Mouse (Mus musculus): ENCODE results near the gene Rapgef5.

The Rapgef5 gene

DNA sequence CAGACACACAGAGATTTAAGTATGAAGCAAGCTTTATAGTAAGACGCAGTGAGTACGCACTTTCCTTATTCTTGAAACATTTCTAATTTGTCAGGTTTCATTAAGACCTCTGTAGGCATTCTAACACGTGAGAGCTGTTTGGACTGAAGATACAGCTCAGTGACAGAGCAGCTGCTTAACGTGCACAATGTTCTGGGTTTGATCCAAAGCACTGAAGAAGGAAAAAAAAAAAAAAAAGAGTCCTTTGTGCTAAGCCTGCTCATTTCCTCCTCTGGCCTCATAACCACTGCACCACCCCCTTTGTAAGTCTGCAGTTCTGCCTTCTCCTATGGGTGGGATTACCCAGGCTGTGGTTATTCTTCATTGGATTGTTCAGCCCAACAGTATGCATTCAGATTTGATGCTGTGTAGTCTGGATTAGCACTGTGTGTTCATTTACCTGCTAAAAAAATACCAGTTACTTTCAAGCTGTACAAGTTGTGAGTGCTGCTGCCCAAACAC is 103.3 kb downstream of the Rapgef5 start:
- DNase-seq = no peak

DNA sequence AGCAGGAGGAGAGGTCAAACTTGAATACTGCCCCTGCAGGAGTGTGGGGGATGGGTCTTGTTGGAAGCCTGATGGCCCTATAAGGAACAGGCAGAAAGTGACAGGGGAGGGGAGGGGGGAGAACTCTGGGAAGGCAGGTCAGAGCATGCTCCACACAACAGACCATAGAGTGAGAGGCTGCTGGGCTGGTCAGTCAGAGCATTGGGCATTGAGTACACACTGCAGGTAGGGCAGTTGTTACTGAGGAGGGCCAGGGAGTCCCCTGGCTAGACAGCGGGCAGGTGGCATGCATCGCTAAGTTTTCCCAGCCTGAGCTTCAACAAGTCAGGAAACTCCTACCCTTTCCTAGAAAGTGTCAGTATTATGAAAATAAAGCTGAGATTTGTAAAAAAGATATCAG is 106.7 kb downstream of the Rapgef5 start:
- DNase-seq = no peak

DNA sequence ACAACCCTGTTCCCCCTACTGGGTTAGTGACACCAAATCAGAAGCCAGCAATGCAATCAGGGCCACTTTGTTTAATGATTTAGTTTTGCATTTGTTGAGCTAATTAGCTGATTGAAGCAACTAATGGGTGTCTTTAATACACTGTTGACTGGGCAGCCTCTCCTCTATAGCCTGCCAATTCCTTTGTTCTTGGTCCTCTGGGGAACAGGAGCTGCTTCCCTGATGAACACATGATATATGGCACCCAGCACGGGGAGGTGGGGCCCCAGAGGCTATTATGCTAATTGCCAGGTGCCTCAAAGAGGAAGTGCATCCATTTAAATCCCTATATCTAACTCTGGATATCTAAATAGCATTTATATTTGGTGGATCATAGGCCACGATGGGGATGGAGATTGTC is 111.0 kb downstream of the Rapgef5 start:
- peak; percentile 20 for DNase-seq

DNA sequence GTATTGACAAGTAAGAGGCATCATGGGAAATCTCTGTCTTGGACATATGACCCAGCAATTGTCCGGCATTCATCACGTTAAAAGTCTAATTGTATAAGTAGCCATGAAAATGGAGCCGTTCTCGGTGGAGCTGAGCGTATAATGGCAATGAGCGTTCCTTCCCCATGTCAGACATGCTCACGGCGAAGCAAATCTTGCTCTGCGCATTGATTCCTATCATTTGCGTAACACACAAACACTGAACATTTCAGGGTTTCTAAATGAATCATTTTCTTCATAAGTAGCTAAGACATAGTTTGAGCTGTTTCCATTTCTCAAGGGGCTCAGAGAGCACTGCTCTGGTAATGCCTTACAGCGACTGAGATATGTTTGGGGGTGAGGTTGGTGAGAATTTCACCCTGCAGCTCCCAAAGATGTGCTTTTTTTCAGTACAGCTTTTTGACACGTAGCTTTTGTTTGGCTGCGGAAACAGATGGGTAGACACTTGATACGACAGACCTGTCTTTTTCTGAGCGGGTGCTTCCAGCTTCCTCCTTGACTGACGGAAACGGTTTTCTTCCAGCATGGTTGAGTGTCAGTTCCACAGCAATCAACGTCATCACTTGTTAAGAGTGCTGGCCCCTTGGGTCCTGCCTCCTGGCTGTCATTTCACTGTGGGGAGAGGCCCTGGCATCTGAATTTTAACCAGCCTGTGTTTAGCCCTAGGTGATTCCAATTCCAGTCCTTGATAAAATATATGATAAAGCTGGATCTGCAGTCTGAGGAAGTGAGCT is 112.2 kb downstream of the Rapgef5 start:
- no peak for DNase-seq

DNA sequence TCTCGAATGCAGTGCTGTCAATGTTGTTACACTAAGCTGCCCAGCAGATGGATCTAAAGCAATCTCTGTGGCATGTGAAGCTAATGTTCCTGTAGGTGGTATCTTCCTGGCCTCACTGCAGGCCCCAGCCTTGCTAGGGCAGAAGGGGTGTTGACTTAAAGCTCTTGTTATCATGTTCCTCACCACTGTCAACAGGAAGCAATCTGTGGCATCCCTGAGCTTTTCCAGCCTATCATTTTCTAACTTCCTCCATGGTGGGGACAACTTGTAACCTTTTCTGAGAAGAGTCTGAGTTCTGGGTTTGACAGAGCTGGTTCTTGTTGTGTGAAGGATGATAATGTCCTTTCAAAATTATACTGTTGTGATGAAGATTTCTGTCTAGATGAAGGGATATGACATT is 115.9 kb downstream of the Rapgef5 start:
- DNase-seq = no peak

DNA sequence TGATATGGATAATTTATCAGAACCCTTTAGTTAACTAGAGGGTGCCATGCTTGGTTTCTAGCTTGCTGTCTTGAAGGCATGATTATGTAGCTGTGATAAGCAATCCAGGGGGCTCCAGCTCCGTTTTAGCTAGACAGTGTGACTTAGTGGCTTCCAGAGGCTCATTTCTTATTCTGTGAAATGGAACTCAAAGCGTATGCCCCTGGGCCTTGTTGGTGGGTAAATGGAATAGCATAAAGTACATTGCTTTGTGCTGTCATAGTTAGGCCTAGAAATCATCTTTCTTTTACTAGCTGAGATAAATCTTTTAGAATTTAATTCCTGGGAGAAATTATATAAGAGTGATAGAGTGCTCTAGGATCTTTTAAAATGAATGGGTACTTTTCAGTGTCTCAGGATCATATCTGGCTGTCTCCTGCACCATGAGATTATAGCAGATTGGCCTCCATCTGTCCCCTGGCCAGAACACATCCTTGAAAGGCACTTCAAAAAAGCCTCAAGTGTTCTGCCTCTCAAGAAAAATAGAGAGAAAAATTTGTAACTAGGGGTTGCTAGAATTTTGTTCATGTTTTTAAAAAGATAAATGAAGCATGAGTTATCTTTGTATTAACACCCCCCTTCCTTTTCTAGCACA is 120.0 kb downstream of the Rapgef5 start:
- no peak for DNase-seq

DNA sequence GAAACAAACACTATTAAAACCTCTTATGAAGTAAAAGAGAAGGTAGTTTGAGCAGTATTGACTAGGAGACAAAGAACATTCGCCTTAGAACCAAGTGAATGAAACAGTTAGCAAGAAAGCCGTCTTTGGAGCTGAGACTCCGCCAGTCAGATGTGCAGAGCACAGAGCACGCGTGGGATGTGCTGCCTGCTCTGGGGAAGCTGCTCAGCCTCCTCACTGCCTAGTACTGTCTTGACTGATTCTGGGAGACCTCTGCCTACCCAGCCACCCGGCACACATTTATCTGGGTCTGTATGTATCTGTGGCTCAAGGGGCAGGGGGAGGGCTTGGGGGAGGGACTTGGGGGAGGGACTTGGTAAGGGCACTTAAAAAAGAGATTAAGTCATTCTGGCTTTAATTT is 120.7 kb downstream of the Rapgef5 start:
- DNase-seq = no peak

DNA sequence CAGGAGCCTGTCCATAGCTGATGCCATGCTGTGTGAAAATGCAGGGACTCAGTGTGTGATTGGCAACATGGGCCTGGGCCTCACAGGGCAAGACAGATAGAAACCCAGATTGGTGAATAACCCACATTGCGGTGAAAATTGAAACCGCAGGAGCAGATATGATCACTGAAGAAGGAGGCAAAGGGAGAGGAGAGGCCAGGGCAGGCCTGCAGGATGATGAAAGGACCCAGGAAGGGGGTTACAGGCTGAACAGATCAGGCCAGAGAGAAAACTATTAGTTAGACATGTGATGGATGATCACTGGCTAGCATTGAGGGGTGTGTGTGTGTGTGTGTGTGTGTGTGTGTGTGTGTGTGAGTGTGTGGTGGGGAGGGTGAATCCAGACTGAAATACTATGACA is 122.6 kb downstream of the Rapgef5 start:
- no peak for DNase-seq

DNA sequence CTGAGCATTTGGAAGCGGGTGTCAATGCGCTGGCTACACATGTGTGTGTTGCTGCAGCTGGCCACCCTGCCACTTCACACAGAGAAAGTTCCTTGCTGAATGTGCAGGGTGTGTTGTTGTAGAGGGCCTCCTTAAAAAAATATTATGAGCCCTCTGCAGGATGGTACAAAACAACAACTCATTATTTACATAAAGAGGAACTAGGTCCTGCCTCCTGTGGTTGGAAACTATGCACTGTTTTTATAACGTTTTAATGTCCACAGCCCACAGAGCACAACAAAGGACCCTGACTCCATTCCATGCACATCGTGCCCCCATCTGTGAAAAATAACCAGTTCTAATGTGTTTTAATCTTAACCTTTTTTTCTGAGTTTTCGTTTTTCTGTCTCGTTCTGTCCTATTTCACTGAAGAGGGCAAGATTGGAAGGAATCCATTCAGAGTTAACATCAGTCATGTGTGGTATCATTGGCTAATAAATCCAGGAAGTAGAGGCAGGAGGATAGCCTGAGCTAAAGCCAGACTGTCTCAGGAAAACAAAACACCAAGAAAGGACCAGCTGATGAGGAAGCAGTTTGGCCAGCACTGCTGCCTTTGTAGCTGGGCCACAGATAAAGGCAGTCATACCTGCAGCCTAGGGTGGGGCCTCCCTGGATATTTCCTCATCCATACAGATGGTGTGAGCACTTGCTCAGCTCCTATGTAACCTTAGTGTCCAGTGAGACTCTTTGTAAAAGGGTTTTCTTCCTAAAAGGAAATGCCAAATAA is 123.3 kb downstream of the Rapgef5 start:
- DNase-seq = no peak

DNA sequence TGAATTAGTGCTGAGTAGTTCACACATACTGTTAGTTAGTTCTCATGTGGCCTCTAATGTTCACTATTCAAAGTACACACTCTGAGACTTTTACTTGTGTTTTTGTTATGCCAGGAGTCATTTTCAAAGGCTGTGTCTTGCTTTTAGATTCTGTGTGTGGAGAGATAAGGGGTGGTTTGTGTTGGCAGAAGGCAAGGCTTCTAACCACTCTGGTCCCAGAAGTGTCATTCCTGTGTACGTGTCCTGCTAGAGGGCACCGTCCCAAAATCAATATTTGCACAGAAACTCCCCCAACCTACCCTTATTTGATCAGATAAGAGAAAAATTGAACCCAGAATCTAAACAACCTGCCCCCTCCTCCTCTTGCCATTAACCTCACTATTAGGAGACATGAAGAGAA is 126.2 kb downstream of the Rapgef5 start:
- no peak for DNase-seq

DNA sequence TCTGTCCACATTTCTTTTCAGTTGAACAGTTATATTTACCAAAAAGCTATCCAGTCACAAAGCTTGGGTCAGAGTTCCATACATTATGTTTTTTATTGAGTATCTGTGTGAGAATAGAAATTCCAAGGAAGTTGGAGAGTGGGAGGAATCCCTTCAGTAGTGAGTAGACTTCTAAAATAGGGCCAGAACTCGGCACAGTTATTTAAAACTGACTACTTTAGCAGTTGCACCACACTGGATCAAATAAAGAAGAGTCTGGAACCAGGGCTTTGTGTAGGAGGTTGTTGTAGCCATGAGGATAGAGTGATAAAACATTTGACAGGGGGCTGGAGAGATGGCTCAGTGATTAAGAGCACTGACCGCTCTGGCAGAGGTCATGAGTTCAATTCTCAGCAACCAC is 129.5 kb downstream of the Rapgef5 start:
- no peak for DNase-seq

DNA sequence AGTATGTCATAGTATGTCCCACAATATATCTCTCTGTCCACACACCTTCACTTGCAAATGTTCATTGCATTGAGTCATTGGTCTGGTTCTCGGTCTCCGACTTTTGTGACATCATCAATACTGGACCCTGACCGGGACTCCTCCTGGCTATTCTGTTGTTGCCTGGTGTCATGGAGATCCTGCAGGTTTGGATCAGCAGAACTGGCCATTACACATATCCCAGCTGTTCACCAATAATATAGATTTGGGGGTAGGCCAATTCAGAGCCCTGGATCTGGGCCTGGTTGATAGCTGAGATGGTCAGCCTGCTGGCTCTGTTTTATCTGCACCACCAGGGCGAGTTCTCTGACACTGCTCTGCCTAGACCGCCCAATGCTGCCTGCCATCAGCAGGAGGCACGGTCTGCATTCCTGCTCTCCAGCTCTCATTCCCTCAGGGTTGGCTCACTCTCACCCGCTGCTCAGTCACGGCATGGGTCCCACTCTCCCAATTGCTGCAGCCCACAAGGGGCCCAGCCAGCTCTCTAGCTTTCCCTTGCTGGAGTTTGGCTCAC is 137.7 kb downstream of the Rapgef5 start:
- DNase-seq = no peak

DNA sequence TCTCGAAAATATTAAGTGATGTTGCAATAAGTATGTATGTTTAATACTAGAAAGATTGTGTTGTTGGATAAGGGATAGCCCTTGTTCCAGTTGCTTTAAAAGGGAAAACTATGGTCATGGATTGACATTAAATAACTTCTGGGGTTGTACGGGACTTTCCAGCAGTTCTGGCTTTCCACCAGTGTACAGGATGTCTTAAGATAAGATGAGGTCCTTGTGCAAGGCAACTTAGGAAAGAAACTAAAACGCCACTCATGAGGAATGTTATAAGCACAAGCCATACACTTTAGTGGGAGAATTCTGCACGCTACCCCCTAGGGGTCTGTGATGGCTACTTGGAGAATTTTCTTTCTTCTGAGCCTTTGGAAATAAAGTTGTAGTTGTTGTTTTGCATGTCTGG is 140.7 kb downstream of the Rapgef5 start:
- DNase-seq = no peak

DNA sequence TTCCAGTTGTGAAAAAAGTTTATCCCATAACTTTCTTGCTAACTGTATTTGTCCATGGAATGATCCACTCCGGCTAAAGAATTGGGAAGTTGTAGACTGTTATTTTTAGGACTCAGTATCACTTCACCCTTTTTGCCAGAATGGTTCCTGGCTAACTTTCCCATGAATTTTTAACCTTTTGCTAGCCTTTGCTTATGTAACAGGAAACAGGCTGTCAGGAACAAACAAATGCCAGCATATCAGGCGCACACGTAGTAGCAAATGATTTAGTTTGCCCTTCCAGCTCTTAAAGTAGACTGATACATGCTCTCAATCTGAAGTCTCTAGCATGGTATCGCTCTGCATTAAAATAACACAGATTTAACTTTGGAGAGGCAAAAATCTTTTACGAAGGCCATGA is 141.5 kb downstream of the Rapgef5 start:
- no peak for DNase-seq

DNA sequence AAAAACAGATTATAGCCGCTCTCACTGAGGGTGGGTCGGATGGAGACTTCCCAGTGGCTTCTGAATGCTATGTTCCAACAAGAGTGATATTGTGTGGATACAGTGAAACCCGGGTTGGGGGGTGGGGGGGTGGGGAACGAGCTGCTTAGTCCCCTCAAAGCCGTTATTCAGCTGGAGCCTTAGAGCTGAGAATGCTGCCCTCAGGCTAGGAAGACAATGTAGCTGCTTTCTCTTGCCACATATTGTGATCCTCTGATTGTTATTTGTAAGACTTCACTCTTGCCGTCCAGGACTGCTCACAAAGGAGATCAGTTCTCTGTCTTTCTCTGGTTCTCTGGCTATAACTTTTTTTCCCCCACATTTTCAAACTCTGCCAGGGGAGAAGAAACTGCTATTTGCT is 142.5 kb downstream of the Rapgef5 start:
- DNase-seq = no peak

DNA sequence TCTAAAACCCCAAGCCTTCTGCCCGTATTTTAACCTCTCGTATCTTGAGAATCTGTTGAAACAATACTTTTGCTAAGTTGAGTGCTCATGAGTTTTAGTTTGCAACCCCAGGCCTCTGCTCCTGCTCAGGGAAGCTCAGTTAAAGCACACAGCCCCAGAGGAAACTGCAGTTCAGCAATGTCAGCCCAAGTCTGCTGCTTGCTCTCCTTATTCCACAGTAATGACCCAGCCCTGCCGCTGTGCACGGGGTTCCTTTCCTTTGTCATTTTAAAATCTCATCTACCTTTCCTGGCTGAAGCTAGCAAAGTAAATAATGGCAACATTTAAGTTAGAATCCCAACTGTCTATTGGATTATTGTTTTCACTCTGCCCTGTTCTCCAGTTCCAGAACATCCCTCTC is 144.1 kb downstream of the Rapgef5 start:
- peak; percentile 33 for DNase-seq

DNA sequence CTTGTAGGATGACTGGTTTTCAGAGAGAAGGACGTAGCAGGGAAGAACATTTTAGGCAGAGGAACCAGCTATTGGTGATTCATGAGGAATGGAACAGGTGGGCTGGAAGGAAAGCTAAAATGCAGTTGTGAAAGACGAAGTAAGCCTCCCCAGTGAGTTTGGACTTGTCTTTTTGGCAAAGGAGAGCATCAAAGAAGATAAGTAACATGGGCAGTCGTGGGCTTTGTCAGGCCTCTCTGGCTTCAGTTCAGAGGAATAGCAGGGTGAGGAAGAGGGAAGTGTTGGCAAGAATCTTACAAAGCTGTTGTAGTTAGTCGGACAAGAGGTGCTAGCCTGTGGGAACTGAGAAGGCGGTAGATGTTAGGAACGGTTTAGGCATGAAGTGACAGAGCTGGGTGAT is 145.6 kb downstream of the Rapgef5 start:
- no peak for DNase-seq

DNA sequence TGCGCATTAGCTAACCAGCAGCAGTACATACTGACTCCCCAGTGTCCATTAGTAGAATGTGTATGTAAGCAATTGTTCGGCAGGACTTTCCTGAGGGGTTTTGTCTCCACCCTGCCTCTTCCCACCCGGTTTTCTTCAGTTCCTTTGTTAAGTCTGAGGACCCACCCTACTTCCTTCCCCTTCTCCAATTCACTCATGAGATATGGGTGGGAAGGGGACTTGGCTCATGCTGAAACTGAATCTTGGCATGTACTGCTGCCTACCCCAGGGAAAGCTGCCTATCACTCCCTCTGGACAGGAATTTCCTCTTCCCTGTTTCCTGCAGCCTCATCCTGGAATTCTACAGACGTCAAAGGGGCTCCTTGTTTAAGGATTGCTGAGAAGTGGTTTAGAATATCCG is 147.4 kb downstream of the Rapgef5 start:
- DNase-seq = peak; percentile 44

DNA sequence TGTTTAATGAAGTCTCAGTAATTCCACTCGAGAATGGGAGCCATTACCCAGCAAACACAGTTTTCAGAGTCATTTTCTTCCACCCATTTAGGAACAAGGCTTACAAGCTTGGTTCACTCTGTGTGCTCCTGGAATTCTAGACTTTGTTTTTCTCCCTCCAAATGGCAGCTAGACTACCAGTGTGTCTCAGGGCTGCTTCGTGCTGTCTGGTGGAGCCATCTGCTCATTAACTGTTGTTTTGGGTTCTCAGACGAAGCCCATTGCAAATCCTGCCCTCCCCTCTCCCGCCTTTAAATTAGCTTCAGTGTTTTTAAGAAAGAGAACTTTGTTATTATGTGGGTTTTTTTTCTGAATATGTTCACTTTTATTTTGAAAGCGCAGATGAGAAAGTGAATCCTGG is 148.4 kb downstream of the Rapgef5 start:
- DNase-seq = no peak

DNA sequence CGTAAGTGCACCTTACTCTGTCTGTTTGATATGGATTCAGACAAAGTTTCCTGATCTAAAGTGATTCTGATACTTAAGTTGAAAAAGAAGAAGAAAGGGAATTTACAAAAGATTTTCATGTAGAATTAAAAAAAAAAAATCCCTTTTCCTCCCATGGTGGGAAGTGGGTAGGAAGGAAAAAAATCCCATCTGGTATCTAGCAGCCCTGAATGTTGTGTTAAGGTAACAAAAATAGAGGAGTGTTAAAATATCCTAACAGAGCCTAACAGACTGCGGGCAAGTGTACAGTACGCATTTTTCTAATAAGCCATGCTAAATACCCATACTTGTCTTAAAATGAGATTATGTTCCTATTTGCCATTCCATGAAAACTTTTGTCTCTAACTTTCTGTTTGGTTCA is 150.1 kb downstream of the Rapgef5 start:
- no peak for DNase-seq

DNA sequence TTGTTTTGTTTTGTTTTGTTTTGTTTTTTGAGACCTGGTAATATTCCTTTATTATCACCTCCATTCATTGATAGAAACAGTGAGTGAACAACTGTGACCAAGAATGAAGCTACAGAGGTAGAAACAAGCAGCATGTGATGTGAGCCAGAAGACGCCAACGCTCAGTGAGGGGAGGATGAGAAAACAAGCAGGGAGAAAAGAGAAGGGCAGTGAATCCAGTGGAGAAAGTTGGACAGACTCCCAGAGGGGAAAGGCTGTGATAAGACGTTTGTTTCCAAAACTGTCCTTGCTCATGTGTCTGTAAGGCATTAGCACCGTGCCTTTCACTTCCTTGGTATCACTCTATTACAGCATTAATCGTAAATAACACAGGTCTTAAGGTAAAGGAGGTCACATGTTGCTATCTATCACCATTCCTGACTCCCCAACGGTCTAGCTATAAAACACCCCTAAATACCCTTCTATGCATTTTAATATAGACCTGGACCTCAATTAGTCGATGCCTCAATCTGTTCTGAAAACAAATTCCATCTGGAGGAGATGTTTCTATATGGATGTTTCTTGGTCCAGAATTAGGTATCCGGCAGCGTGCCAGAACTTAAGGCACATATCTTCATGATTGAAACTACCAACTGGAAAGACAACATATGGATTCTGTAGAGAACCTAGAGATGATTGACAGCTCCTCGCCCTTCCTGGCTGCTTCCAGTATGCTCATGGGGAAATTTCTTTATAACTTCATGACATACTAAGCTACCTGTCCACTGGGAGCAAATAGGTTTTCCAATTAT is 153.5 kb downstream of the Rapgef5 start:
- DNase-seq = no peak

DNA sequence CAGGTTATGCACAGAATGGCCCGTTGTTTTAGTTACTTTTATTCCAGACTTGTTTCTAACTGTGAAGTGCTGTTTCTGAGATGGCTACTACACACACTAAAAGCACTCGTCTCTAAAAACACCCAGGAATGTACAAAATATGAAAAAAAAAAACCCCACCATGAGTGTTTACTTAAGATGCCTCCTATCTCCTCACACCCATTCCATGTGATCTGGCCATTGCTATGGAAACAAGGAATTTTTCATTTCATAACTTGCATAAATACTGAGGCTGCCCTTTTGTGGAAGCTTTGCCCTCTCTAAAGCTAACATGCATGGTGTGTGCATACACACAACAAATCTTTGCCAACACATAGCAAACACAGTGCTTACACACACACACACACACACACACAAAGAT is 156.9 kb downstream of the Rapgef5 start:
- DNase-seq = no peak

DNA sequence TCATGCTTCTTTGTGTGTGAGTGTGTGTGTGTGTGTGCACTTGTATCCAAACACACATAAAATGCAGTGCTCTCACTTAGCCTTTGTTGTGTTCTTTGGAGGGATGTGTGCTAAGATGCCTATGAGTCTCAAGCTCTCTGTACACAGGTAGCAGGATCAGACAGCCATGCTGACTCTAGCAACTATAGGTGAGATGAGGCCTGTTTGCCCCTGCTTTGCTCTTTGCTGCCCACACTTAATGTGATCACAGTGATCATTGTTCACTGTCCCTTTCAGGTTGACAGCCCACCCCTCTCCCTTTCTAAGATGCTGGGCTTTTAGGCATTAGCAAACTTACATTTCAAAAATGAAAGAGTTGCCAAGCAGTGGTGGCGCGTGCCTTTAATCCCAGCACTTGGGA is 158.2 kb downstream of the Rapgef5 start:
- no peak for DNase-seq

Measured in kidney, postnatal 10 days (tissue).